Mouse (Mus musculus) heart, postnatal 0 days (tissue): Measurements from ENCODE around the gene Acyp2.

Source experiments
- CTCF ChIP-seq: IDR thresholded peaks from 2 replicates; pipeline ENCODE4 v1.5.1; 2016; ENCODE audit warnings: antibody characterized with exemption, control low read depth, low read depth
- EP300 ChIP-seq: IDR thresholded peaks from 2 replicates; pipeline ENCODE4 v1.6.1; 2016; ENCODE audit warnings: antibody characterized with exemption, low read depth

GRCm38 (mm10) chr11:30572790-30573395, 76.5 kb downstream of the Acyp2 start:
- TF ChIP-seq CTCF (no peak), EP300 (no peak)
